Mouse (Mus musculus) kidney, postnatal 25 days (tissue): ENCODE measurements around the gene Zfp319.
"Not testable (repeated sequence)": the region's sequence is repeated elsewhere in the genome, so short reads cannot be mapped to it uniquely, and the experiment has no call there.

Source experiments
- DNase-seq, 2 experiments: peaks; one replicate each; pipeline ENCODE4 v3.0.0; 2021; ENCODE audit warnings: mixed read lengths in 2 of 2

Zfp319 gene

DNA sequence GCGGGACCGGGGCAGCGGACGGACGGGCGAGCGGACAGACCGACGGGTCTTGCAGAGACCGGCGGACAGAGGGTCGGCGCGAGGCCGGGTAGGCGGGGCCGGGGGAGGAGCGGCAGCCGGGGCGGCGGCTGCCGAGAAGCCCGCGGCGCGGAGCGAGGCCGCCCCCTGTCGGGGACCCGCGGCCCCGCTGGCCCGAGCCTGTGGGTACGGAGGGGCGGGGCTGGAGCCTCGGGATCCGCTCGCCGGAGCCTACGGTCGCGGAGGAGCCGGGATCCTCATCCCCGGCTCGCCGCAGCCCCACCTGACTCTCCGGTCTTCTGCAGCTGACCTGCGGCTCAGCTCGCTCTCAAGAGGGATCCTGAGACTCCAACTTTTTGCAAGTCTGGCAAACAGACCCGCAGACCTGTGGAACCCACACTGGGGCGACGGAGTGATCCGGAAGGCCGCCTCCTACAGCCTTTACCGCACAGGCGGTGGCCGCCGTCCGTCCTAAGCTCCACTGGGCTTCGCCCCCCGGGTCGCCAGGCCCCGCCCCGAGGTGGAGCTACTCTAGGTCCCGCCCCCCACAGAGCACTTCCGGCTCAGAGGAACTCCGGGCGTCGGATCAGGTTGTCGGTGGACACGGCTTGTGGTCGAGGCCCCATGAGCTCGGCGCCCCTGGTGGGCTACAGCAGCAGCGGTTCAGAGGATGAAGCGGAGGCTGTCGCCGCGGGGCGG, at the start of gene Zfp319, which contains the start of gene Usb1:
Zfp319 (minus strand) TSS at position 231 of the 717 bp plus-strand sequence.
Usb1 (plus strand) TSS at position 565 of the 717 bp plus-strand sequence.
- DNase-seq = peak; percentile 94 to 96

DNA sequence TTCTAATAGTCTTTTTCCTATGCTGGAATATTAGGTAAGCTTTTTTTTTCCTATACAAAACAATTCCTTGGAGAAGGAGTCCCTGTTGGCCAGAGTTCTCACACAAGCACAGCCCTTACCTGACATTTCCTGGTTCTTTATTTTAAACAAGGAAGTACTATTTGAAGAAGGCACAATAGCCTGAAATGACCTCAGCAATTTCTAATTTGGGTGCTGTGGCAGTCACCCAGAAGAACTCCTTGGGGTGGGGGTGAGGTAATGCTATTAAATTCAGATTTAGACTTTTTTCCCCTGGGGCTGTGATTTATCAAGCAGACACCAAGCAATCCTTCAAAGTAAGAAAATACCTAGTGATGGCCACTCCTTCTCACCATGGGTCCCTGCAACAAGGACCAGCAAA, 49.2 kb upstream of the Zfp319 start:
- DNase-seq = no peak

DNA sequence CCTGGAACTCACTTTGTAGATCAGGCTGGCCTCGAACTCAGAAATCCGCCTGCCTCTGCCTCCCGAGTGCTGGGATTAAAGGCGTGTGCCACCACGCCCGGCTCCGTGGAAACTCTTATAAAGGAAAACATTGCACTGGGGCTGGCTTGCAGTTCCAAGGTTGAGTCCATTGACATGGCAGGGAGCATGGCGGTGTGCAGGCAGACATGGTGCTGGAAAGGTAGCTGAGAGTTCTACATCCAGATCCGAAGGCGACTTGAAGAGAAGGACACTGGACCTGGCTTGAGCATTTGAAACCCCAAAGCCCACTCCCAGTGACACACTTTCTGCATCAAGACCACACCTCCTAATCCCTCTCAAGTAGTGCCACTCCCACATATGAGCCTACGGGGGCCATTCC, 47.2 kb upstream of the Zfp319 start:
- DNase-seq = not testable (repeated sequence)

DNA sequence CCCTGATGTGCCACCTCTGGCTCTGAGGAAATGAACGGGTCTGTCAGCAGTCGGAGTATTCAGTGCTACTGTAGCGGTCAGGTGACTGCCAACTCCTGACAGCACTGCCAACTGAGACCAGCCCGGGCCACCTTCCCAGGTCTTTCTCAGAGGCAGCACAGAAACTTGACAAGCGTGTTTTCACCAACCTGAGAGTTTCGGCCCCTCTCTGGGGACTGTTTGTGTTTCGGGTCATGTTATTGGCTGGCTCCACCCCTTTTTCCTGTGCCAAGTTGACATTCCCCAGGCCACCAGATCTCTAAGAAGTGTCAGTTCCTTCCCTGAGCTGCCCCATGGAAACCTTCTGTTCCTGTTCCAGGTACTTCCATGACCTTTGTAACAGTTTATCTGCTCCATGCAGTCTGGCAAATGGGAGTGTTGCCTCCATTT, 46.1 kb upstream of the Zfp319 start:
- peak; percentile 44 to 68 for DNase-seq

DNA sequence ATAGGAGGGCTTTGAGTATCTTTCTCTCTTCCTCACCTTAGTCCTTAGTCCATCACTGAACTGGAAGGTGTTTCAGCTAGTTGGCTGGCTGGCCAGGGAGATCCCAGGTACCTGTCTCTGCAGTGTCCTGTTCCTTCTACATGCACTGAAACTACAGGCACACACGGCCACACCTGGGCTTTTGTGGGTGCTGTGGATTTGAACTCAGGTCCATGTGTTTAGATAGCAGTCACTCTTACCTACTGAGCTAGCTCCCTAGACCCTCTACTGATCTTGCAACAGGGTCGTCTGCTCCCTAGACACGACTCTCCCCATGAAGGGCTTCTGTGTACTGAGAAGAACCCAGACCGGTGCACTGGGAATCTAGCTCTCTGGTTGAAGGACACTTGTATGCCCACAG, 45.4 kb upstream of the Zfp319 start:
- DNase-seq = no peak

DNA sequence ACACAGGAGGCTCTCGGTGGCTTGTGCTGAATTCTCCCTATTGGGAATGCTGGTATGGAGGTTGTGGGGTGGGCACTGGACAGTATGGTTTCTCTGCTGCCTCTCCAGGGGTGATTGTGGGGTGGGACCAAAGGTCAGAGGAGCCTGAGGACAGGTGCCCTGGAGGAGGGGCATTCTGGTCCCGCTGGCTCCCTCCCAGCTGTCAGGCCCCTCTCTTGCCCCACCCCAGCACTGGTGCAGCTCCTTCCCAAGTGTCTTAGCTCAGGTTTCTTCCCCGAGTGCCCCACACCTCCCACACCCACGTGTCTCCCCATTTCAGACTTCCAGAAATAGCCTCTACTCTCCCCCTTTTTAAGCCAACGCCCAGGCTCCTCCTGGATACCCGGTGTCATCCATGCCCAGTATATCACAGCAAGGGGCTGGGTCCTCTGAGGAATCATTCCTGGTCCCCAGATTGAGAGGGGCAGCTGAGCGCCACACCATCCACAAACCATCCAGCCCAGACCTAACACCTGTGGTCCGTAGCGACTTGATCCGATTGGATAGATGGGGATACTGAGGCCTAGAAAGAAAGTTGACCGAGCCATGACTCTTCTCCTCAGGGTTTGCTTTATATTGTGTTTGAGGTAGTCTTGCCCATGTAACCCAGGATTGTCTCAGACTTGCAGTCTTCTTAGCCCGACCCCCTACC, 44.7 kb upstream of the Zfp319 start:
- DNase-seq = no peak

DNA sequence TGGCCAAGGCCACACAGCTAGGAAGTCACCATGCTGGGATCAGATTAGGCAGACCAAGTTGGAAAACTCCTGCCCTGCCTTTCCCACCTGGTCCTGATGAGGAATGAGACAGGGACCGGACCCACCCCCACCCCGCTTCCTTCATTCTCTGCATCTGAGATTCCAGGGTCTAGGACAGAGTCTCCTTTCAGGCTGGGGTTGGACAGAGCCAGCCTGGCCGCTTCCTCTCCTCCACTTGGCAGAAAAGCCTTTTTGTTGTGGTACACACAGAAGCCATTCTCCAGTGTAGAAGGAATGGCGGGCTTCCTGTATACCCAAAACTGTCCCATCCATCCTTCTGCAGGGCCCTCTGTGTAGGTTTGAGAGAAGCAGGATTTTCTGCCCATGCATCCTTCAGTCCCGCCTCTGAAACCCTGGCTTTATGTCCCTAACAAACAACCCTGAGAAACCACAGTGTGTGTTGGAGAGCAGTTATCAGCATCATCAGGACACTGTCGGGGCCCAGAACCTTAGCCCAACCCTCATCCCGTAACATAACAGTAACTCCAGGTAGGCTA, 43.7 kb upstream of the Zfp319 start:
- DNase-seq = no peak

DNA sequence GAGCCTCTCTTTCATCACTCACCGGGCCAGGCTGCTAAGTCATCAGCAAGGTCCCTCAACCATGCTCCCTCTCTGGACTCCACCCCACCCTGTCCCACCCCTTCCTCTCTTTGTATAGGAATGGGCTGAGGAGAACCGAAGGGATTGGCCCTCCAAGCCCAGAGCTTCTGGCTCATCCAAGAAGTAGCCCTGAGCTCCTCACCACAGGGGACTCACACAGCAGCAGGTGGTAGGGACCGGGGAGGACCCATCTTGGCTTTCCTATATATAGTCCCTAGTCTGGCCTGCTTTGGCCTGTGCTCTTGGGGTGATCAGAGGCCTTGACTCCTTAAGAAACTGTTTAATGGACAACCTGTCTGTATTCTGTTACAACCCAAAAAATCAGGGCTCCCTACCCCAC, 42.7 kb upstream of the Zfp319 start:
- no peak for DNase-seq

DNA sequence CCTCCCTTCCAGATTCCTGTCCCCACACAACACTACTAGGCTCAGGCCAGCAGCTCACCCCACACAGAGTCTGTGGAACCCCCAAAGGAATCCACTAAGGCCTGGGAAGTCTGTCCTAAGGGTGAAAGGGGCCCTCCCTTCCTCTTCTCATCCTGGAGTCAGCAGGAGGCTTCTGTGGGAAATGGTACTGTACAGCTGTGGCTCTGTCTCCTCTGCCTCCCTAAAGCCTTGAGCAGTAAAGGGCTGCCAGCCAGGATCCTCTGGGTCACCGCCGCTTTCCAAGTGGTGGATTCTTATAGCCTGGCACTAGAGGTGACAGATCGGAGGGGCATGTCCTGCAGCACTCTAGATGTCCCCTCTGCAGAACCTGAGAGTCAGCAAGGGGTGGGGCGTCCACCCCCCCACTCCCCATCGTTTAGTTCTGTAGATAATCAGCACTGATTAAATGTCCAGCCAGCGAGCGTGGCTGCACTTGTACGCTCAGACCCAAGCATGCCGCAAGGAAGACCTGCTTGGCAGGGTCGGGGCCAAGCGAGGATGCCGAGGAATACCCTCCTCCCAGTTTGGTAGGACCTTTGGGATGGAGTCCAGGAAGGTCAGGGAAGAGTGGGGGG, 41.7 kb upstream of the Zfp319 start:
- no peak for DNase-seq

DNA sequence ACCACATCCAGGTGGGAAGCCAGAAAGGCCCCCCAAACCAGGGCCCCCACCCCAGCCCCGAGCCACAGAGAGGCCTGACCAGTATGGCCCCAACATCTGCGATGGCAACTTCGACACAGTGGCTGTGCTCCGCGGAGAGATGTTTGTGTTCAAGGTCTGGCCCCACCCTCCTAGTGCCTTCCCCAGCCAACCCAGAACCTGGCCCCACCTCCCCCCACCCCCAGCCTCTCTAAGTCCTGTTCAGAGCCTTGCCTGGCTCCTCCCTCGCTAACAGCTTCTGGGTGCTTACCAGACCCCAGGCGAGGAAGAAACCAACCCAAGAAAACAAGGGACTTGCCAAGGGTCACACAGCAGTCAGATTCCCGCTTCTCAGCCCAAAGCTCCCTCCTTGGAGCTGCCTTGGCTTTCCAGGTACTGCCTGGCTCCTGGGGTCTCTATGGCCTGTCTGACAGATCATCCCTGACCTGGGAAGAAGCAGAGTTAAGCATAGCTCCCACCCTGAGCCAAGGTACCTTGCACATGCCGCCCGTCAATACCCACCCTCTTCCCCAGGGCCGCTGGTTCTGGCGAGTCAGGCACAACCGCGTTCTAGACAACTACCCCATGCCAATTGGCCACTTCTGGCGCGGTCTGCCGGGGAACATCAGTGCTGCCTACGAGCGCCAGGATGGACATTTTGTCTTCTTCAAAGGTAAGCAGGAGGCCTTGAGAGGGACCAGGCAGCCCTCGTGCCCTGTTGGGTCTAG, 38.0 kb upstream of the Zfp319 start:
- no peak for DNase-seq

DNA sequence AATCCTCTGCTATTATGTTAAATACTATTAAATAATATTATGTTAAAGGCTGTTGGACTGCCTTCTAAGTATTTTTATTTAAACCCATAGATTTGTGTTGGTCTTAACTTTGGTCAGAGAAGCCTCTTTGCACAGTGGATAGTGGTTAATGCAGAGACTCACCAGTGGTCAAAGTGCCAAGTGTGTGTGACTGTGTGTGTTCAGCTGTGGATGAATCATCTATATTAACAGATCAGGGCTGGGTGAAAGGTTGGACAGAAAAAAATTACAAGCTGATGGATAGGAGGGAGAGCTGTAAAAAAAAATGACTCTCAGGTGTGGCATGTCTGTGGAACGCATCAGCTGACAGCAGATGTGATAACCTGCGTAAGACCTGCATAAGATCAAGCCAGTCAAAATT, 32.1 kb upstream of the Zfp319 start:
- DNase-seq = no peak

DNA sequence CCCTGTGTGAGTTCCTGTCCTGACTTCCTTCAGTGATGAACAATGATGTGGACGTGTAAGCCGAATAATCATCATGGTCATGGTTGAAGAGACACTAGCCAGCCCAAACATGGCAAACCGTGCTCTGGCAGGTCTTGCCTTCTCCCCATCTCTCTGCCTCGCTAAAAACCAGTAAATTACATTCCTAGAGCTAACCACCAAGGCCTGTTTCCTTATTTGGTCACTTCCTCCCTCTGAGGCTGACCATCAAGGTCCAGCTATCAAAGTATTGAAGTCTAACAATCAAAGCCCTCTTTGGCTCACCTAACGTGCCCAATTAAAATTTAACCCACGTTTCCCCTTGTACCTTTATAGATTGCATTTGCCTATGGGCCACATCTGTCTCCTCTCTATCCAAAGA, 30.5 kb upstream of the Zfp319 start:
- no peak for DNase-seq

DNA sequence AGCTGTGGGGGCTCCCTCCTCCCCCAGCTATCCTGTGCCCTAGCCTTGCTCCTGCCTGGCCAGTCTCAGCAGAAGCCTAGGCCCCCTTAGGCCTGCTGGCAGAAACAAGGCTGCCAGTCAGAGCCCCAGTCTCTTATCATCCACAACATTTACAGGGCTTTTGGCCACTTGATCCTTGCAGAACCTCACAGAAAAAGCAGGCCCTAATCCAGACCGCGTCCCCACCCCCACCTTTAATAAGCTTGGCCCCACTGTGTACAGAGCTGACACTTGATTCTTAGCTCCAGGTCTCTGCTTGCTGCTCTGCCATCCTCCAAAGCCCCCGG, 29.2 kb upstream of the Zfp319 start:
- no peak for DNase-seq

DNA sequence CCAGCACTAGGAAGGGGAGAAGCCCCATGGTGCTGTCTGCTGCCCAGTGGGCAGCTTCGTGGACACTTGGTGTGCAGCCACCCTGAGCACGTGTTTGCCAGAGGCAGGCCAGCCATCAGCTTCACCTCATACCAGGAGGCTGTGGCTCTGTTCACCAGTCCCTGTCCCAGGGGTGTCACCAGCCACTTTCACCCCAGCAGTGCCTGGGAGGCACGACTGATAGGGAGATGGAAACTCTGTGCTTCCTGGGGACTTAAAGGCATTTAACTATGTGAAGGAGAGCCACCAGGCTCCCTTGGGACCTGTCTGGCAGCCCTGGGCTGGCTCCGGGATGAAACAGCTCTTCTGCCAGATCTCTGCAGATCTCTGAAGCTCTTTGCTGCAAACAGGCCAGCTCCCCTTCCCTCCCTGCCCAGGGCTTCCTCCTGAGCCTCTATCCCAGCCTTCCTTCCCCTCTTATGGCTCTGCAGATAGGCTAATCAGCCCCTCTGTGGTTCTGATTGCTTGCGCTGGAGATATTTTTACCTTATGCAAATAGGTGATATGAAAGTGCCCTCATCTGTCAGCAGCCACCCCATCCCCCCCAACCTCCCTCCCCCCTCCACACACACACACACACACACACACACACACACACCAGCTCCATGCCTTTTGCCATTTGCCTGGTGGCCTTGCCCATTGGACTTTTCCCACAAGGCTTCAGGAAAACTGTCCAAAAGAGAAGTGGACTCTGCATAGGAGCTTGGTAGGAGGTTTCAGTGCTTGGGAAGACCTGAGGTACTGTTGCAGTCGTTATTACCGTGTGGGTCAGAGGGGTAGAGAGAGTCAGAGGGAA, 28.6 kb upstream of the Zfp319 start:
- no peak for DNase-seq

DNA sequence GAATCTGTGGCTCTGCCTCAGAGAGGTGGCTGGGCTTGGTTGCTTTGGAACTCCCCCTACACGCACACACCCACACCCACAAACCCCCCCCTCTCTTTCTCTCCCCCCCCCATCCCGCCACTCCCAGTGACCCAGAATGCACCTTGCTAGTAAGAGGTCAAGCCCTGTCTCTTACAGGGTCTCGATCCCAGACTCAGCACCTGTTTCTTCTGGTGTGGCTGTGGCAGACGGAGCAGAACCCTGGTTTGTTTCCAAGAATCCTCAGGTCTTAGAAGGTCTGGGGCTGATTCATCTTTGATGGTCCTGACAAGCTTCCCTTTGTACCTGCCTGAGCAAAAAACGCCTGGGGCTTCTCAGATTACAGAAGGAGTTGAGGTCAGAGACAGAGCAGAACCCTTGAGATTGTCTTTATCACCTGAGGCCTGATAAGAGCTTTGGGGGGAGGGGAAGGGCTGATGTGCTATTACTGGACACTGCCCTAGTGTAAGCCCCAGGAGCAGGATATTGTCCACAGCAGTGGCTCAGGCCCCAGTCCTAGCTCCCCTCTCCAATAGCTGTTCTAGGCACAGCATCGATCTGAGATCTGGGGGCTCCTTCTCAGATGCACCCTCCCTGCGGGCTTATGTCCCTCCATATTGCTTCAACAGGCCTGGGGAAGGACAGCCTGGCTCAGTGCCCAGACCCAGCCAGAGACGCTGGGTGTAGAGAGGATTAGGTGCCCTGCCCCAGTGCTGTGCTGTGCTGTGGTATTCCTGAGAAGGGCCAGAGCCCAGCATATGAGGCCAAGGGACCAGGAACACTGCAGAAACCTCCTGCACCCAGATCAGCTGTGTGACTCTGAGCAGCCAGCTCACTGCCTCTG, 27.0 kb upstream of the Zfp319 start:
- DNase-seq = no peak

DNA sequence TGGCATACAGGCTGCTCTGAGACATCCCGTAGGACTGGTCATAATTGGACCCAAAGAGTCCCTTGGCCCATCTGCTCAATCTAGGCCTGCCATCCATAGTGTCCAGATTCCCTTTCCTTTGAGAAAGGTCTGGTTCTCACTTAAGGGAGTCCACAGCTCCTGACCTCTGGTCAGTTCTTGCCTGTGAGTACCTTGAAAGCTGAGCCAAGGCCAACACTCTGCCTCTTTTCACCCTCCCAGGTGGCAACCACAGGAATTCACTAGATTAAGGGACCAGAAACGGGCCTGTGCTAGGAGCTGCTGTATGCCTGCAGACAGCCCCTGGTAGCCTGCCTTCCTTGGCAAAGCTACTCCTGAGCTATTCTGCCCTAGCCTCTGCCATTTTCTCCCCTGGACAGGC, 22.9 kb upstream of the Zfp319 start:
- no peak for DNase-seq

DNA sequence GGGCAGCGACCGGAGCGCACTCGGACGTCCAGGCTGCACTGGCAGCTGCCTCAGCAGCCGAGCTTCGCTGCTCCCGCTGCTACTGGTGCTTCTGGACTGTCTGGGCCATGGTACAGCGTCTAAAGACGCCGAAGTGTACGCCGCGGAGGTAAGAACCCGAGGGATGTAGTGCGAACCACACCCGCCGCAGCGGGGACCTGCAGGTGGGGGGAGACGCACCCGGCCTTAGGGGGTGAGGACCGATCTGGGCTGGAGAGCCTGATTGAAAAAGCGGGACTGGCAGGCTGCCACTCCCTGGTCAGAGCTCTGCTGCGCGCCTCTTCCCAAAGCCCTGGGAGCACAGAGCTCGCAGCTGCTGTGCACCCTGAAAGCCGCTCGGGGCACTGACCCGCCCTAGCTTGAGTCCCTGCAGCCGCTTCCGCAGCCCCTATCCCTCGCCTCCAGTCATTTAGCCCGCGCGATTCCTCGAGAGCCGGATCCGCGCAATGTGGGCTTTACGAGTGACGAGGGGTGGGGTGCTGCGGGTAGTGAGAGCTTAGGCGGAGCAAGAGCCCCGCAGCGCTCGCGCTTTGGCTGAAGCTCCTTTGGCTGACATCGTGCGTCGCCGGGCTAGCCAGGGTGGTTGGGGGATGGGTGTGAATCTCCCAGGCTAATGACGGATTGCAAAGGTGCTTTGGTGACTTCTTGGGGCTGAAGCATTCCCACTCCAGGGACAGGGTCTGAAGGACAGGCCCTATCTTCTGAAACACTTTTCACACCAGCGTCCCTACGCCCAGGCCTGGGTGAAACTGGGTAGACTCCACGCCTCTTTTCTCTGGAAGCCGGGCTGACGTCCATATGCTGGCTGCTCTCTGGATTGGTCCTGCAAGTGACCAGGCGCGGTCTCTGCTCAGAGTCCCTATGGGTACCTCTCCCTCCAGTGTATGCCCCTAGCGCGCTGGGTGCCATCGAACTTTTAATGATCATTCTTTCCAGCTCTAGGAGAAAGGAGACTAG, 21.4 kb upstream of the Zfp319 start:
- peak; percentile 45 to 57 for DNase-seq

DNA sequence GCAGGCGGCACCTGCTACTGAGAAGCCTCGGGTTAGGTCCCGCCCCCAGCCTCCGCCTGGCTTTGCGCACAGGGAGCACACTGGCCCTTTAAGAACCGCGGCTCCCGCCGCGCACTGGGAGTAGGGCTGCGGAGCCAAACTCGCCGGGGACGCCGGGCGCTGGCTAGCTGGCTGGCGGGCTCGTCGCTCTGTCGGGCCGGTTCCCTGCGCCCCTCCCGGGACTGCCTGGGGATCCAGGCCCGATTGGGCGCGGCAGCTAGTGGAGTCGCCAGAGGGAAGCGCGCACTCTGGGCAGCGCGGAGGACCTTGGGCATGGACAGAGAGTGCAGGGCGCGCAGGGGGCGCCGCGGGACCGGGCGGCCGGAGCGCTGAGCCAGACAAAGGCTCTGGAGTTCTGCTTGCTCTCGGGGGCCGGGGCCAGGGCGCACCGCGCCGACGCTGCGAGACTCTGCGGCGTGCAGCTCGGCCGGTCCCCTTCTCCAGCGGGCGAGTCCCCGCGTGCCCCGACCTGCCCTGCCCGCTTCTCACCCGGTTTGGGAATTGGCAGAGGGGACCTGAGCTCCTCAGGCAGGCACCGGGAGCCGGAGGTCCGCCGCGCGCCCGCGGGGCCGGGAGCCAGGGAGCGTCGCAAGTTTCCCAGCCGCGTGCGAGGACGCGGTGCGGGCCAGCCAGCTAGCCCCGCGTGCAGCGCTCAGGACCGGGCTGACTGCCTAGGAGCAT, 20.6 kb upstream of the Zfp319 start, which contains the start of gene Mmp15:
Mmp15 (plus strand) TSS at position 118 of the 720 bp plus-strand sequence.
- peak; percentile 72 to 82 for DNase-seq

DNA sequence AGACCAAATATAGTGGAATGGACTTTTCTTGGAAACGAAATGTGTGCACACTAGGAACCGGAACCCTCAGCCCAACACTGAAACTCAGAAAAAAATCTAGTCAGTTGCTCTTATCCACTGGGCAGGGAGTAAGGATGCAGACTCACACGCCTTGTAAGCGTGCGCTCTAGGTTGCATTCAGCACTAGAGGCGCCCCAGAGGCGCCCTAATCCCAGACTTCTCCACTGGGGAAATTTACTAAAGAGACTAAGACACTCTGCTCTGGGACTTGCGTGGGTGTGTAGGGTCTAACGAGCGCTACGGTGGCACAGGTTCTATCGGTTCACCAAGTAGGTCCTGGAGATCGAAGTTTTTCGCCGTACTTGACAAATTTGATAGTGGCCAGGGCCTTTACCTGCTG, 19.7 kb upstream of the Zfp319 start:
- DNase-seq = no peak
